Comparison of ENCODE assay signal across 8 mouse cellular contexts in the genomic region with DNA sequence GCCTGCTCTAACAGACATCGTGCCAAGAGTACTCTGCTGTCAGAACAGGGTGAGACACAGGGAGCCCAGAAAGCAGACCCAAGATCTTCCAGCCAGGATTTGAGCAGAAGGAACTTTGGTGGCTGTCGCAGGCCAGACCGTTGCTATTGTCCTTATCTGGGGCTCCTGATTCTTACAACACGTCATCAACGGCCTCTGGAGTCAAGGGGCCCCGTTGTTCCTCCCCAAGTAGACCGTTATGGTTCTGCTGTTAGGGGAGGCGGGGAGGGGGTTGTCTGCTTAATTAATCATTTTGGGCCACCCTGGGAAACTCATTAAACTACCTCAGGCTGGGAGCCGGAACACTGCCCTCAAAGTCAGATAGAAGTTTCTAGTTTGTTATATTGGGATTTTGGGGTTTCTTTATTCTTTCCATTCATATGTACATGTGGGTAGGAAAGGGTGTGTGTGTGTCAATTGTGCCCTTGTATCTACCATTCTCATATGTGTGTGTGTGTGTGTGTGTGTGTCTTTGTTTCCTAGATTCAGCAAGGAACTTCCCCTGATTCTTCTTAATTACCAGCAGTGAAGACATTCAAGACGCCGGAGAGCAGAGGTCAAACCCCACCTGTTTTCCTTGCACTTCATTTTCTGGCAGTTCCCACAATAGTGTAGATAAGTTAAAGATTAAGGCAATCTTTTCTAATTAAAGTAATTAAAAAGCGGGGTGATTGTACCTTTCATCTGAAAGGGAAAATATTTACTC.
DNase-seq lines count a peak whose midpoint lies in the region; ATAC-seq lines count a peak whose summit lies in the region.

No protein-coding gene starts in this region.

- H3K27ac ChIP-seq in embryonic facial prominence, embryonic 10.5 days (replicated peaks): peak overlapping the region; percentile 92
- peak overlapping the region; percentile 94 for H3K27ac ChIP-seq in intestine, embryonic 16.5 days (ENCODE audit: low read length)
- peak overlapping the region; percentile 81 for H3K27ac ChIP-seq in liver, embryonic 12.5 days

- peaks cover 86% of the 10 kb centered on the region for H3K4me1 ChIP-seq in embryonic facial prominence, embryonic 10.5 days
- H3K4me1 ChIP-seq in intestine, embryonic 16.5 days (ENCODE audit: control insufficient read depth, insufficient read depth, low read length): peaks cover 86% of the 10 kb centered on the region
- H3K4me1 ChIP-seq in liver, embryonic 12.5 days: peaks cover 86% of the 10 kb centered on the region

- DNase-seq in gastrocnemius, postnatal 25 days: peak; percentile 48
- DNase-seq in gastrocnemius, adult 8-10 months (ENCODE audit: low spot score in 2 of 2): no peak
- no peak for DNase-seq in embryonic facial prominence, embryonic 10.5 days (ENCODE audit: low spot score)
- DNase-seq in spleen, postnatal 36 days (ENCODE audit: low spot score in 2 of 2): no peak
- no peak for DNase-seq in cerebellum, postnatal 14 days
- no peak for DNase-seq in right cerebral cortex, postnatal 10 days (ENCODE audit: low spot score in 2 of 2)

- H3K9me3 ChIP-seq in embryonic facial prominence, embryonic 10.5 days: no peaks in the 10 kb centered on the region
- no peaks in the 10 kb centered on the region for H3K9me3 ChIP-seq in intestine, embryonic 16.5 days (ENCODE audit: control insufficient read depth, low read length)
- H3K9me3 ChIP-seq in liver, embryonic 12.5 days (replicated peaks): no peaks in the 10 kb centered on the region

- H3K36me3 ChIP-seq in embryonic facial prominence, embryonic 10.5 days (replicated peaks): no peaks in the 10 kb centered on the region
- H3K36me3 ChIP-seq in intestine, embryonic 16.5 days (ENCODE audit: control insufficient read depth, insufficient read depth, low read length): no peaks in the 10 kb centered on the region
- H3K36me3 ChIP-seq in liver, embryonic 12.5 days: no peaks in the 10 kb centered on the region

- H3K4me2 ChIP-seq in intestine, embryonic 16.5 days (ENCODE audit: low read depth, low read length): 0 out of 2 replicates have a peak overlapping the region, but pooled peaks have one; percentile 5
- H3K4me2 ChIP-seq in liver, embryonic 12.5 days: peak overlapping the region; percentile 61

- WGBS in embryonic facial prominence, embryonic 10.5 days: 48% methylated on average over 12 of the region's 12 CpGs
- 40% methylated on average over 12 of the region's 12 CpGs for WGBS in intestine, embryonic 16.5 days
- 12% methylated on average over 12 of the region's 12 CpGs for WGBS in liver, embryonic 12.5 days (ENCODE audit: insufficient replicate concordance)

- no peak overlapping the region for H3K4me3 ChIP-seq in embryonic facial prominence, embryonic 10.5 days
- no peak overlapping the region for H3K4me3 ChIP-seq in intestine, embryonic 16.5 days (ENCODE audit: low read length)
- peak overlapping the region; percentile 25 for H3K4me3 ChIP-seq in liver, embryonic 12.5 days

- ATAC-seq in intestine, embryonic 16.5 days: no peak
- peak; percentile 78 for ATAC-seq in liver, embryonic 12.5 days

- no peak overlapping the region for H3K9ac ChIP-seq in intestine, embryonic 16.5 days (ENCODE audit: low read depth, low read length)
- H3K9ac ChIP-seq in liver, embryonic 12.5 days: peak overlapping the region; percentile 51

- no peaks in the 10 kb centered on the region for H3K27me3 ChIP-seq in embryonic facial prominence, embryonic 10.5 days (replicated peaks; ENCODE audit: low read depth, poor library complexity, severe bottlenecking)
- H3K27me3 ChIP-seq in intestine, embryonic 16.5 days (replicated peaks; ENCODE audit: control insufficient read depth, insufficient read depth, low read length): no peaks in the 10 kb centered on the region
- no peaks in the 10 kb centered on the region for H3K27me3 ChIP-seq in liver, embryonic 12.5 days (replicated peaks)
